Mouse (Mus musculus) neural tube, embryonic 13.5 days (tissue): Measurements from ENCODE around the gene Mocs1. TPM values are rescaled to one million over a fixed set of nuclear protein-coding genes. Genes with fewer than 3 reads are reported as not detected.

ENCODE experiments used
- ATAC-seq: fragments of 200-750 bp; cut with Nextera tagmentation; 2 replicates; pipeline ENCODE4 v1.8.0; 2017; ENCODE audit warnings: low read depth, mild to moderate bottlenecking, moderate TSS enrichment, moderate library complexity
- H3K27ac ChIP-seq: fragments of 300-500 bp; sonication (generic); replicated peaks from 2 replicates; pipeline ENCODE4 v1.5.1; 2015; ENCODE audit warnings: moderate library complexity, mild to moderate bottlenecking, inconsistent platforms
- H3K27me3 ChIP-seq: fragments of 300-500 bp; sonication (generic); 2 replicates; pipeline ENCODE4 v1.6.1; 2015; ENCODE audit warnings: mild to moderate bottlenecking, inconsistent platforms
- H3K36me3 ChIP-seq: fragments of 300-500 bp; sonication (generic); 2 replicates; pipeline ENCODE4 v1.6.1; 2015; ENCODE audit warnings: mild to moderate bottlenecking, inconsistent platforms
- H3K4me1 ChIP-seq: fragments of 300-500 bp; sonication (generic); replicated peaks from 2 replicates; pipeline ENCODE4 v1.6.1; 2015; ENCODE audit warnings: inconsistent platforms
- H3K4me2 ChIP-seq: fragments of 300-500 bp; sonication (generic); 2 replicates; pipeline ENCODE4 v1.6.1; 2015; ENCODE audit warnings: inconsistent platforms, mild to moderate bottlenecking, moderate library complexity
- H3K4me3 ChIP-seq: fragments of 300-500 bp; sonication (generic); 2 replicates; pipeline ENCODE4 v1.5.1; 2015; ENCODE audit warnings: mild to moderate bottlenecking, inconsistent platforms
- H3K9ac ChIP-seq: fragments of 300-500 bp; sonication (generic); 2 replicates; pipeline ENCODE4 v1.6.1; 2015; ENCODE audit warnings: moderate library complexity, mild to moderate bottlenecking, inconsistent platforms
- H3K9me3 ChIP-seq: fragments of 300-500 bp; sonication (generic); 2 replicates; pipeline ENCODE4 v1.6.1; 2016; ENCODE audit warnings: inconsistent platforms
- WGBS: fragments of 180-500 bp; shearing (Covaris S2); methylation state at CpG from one replicate; pipeline ENCODE4 v1.1.7; 2015; 5-methylcytosine and 5-hydroxymethylcytosine counted together
- polyA plus RNA-seq: library from polyadenylated mRNA; unstranded; fragments of >200 nt; fragmentation: Nextera tagmentation; extraction: Ambion mirVana; gene quantifications from 2 replicates; pipeline ENCODE4 v1.2.1, GENCODE M21; 2015

Mocs1 gene
- polyA plus RNA-seq, 1 experiment from 2014 or later = 5.5 TPM

DNA sequence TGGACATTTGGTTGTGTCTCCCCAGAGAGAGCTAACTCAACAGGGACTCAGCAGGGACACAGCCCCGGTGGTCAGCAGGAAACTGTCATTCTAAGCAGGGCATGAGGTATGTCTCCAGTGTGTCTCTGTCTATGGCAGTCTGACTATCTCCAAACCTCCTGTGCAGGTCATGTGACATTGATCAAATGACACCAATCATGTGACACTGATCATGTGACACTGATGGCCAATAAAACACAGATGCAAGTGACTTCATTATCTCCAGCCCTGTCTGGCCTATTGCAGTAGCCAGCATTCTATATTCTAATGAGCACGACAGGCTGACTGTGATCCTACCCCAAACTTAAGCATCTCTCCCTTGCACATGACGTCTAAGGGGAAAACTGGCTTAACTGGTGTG is 11.9 kb upstream of the Mocs1 start:
- no peaks in the 10 kb centered on the region for H3K9me3 ChIP-seq
- no peak overlapping the region for H3K27ac ChIP-seq
- H3K9ac ChIP-seq = no peak overlapping the region
- no peak for ATAC-seq
- 74% methylated on average over 3 of the region's 3 CpGs for WGBS
- H3K4me3 ChIP-seq = no peak overlapping the region
- H3K36me3 ChIP-seq = no peaks in the 10 kb centered on the region
- no peaks in the 10 kb centered on the region for H3K27me3 ChIP-seq
- H3K4me1 ChIP-seq = no peaks in the 10 kb centered on the region
- H3K4me2 ChIP-seq = no peak overlapping the region

DNA sequence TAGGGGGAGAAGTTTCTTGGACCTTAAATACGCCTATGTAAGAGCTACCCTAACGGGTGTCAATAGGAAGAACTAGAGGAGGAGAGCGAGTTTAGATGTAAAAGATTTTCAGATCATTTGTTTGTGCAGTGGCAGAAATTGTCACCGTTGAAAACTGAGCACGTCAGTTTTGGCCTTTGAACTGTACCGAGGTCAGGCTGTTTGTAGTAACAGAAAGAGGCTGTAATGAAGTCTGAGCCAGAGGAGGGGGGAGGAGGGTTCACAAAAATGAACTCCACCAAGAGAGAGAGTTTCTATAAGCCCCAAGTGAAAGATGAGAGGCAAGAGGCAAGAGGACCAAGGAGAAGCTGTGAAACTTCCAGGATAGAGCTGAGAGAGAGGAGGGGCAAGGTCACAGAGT is 8.3 kb upstream of the Mocs1 start:
- no peak overlapping the region for H3K9ac ChIP-seq
- no peak overlapping the region for H3K4me3 ChIP-seq
- no peak overlapping the region for H3K27ac ChIP-seq
- 71% methylated on average over 6 of the region's 6 CpGs for WGBS
- ATAC-seq = no peak
- H3K9me3 ChIP-seq = no peaks in the 10 kb centered on the region
- H3K36me3 ChIP-seq = no peaks in the 10 kb centered on the region
- no peaks in the 10 kb centered on the region for H3K4me1 ChIP-seq
- H3K4me2 ChIP-seq = no peak overlapping the region
- H3K27me3 ChIP-seq = no peaks in the 10 kb centered on the region

DNA sequence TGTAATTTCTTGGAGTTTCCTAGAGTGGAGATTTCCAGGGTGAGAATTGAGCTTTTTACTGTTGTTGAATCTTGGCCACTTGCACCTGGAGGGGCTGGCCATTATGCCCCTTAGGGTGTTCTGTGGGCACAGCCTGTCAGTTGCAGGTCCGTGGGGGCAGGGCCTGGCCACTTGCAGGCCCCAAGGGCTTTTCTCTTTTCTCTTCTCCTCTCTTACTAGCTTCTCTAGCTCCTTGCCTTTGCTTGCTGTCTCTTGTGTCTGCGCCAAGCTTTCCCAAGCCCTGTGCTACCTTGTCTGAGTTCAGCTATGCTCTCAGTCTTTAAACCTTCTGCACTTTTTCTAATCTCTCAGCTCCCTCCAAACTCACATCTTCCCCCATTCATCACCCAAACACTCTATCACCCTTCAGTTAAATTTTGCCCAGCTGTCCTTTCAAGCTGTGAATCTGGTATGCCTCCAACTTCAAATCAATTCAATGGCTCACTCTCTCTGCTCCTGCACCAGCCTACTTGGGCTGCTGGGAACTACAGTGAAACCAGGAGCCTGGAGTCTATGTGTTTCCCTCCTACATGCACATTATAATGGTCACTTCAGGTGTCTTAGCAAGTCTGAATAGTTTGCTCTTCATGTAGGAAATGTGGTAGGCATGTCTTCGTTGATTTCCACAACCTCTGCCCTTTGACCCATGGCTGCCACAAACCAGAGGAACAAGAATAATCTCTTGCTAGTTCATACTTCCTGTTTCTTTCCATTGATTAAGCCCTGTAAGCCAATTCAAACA is 5.7 kb upstream of the Mocs1 start:
- Histone ChIP-seq H3K9ac (no peak overlapping the region), H3K4me3 (no peak overlapping the region), H3K4me2 (no peak overlapping the region), H3K27ac (no peak overlapping the region), H3K27me3 (no peaks in the 10 kb centered on the region), H3K4me1 (no peaks in the 10 kb centered on the region), H3K9me3 (no peaks in the 10 kb centered on the region), H3K36me3 (no peaks in the 10 kb centered on the region)
- WGBS = 76% methylated on average over 3 of the region's 3 CpGs
- no peak for ATAC-seq

DNA sequence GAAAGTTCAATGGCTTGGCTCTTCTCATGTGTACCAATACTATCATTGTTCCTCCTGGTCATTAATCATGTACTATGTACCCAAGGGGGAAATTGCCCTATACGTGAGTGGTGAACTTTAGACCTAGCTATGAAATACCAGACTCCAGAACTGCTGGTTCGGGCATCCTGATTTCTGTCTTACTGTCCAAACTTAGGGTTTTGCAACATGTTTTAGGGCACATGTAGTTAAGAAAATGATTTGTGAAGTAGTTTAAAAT is 5.2 kb upstream of the Mocs1 start:
- no peaks in the 10 kb centered on the region for H3K27me3 ChIP-seq
- H3K4me3 ChIP-seq = no peak overlapping the region
- H3K9me3 ChIP-seq = no peaks in the 10 kb centered on the region
- H3K36me3 ChIP-seq = no peaks in the 10 kb centered on the region
- no peaks in the 10 kb centered on the region for H3K4me1 ChIP-seq
- no peak overlapping the region for H3K9ac ChIP-seq
- 65% methylated on average over 2 of the region's 2 CpGs for WGBS
- ATAC-seq = no peak
- H3K4me2 ChIP-seq = no peak overlapping the region
- no peak overlapping the region for H3K27ac ChIP-seq

DNA sequence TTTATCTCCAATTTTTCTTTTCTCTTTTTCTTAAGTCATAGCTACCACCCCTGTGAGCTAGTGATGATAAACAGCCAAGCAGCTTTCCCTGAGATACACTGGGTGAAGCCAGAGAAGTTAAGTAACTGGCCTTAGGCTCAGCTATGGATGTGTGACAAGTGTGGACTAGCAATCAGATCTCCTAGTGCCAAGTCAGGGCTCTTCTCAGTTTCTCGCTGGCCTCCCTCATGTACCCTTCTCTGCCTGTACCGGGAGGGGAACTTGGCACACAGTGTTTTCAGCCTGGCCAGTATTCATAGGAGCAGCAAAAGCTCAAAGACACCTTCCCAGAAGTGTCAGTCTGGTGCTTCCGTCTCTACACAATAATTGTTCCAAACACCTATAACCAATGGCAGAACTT is 4.3 kb upstream of the Mocs1 start:
- no peaks in the 10 kb centered on the region for H3K27me3 ChIP-seq
- no peaks in the 10 kb centered on the region for H3K36me3 ChIP-seq
- no peak overlapping the region for H3K4me3 ChIP-seq
- WGBS = 91% methylated on average over 3 of the region's 3 CpGs
- no peak for ATAC-seq
- no peak overlapping the region for H3K27ac ChIP-seq
- peaks cover 5% of the 10 kb centered on the region for H3K4me1 ChIP-seq
- H3K9ac ChIP-seq = no peak overlapping the region
- no peak overlapping the region for H3K4me2 ChIP-seq
- H3K9me3 ChIP-seq = no peaks in the 10 kb centered on the region

DNA sequence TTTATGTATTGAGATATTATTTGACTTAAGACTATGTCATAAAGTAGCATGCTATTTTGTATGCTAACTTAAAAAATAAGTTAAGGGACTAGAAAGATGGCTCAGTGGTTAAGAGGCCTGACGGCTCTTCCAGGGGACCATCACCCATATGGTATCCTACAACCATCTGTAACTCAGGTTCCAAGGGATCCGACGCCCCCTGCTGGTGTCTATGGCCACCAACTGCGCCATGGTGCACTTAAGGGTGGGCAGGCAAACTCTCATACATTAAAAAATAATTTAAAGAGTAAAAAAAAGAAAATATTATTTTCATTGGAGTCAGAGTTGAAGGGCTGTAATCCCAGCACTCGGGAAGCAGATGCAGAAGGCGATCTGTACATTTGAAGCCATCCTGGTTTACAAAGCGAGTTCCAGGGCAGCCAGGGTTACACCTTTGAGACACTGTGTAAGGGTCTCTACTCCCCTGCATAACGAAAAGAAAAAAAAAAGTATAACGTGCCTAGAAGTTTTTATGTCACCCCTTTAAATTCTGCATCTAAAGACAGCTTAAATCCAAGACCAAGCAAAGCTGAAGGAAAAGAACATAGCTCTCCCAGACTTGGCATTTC is 427 bp upstream of the Mocs1 start:
- WGBS = 18% methylated on average over 9 of the region's 9 CpGs
- Histone ChIP-seq H3K36me3 (no peaks in the 10 kb centered on the region), H3K4me1 (peaks cover 31% of the 10 kb centered on the region), H3K27ac (no peak overlapping the region), H3K4me3 (peak overlapping the region; percentile 75), H3K9ac (no peak overlapping the region), H3K27me3 (no peaks in the 10 kb centered on the region), H3K9me3 (no peaks in the 10 kb centered on the region), H3K4me2 (peak overlapping the region; percentile 79)
- ATAC-seq = peak; percentile 66

DNA sequence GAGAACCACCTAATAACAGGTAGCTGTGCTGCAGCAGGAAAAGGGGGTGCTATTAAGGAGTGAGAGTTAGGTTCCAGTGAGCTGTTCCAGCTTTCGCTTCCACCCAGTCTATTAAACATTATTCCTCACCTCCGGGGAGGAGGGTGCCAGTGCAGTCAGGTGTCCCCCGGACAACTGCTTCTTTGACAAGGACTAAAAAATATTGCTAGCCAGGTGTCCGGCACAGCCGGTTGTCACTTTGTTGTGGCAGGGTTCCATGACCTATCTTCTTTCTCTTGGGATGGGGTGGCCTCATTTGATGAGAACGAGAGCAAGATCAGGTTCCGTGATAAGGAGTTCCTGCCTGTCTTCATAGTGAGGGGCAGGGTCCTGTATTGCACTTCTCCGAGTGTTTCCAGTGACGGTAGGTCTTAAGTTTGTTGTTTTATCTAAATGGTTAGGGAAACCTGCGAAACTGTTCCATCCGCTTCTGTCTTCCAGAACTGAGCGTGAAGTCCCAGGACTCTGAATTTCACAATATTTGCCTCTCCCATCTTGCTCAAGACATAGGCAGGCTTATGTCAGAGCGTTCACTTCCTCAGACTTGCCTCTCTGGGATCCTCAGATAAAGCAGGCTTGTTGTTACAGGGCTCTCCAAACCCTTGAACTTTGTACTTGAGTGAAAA is 721 bp downstream of the Mocs1 start:
- no peaks in the 10 kb centered on the region for H3K27me3 ChIP-seq

DNA sequence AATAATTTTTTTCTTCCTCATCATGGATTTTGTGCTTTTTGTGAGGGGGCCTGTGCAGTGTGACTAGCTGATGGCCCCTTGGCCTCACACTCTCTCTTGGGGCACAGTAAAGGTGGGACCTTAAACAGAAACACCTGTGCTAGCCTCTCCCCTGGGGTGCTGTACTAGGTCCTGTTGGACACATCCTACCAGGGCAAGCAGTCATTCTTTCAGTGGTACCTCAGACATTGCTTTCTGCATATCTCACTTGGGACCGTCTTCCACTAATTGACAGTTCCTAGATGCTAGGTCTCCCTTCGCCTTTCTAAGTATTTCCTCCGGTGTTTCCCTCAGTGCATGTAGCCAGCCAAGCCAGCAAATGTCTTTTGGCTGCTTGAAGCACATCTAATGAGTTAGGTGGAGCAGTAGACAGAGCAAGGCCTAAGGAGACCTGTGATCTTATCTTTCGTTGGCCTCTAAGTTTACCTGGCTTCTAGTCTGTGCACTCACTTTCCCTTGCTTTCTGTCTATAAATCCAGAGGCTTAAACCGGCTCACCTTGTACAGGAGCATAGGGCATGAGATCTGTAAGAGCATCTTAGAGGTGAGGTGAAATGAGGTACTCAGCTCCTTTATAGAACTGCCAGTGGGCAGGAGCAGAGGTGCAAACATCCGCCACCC is 1.4 kb downstream of the Mocs1 start:
- Histone ChIP-seq H3K4me2 (peak overlapping the region; percentile 79), H3K9ac (peak overlapping the region; percentile 88; the same call in 1 of the 2 replicates), H3K4me1 (peaks cover 34% of the 10 kb centered on the region), H3K27me3 (no peaks in the 10 kb centered on the region), H3K27ac (0 out of 2 replicates have a peak overlapping the region, but pooled peaks have one; percentile 1), H3K9me3 (no peaks in the 10 kb centered on the region), H3K4me3 (peak overlapping the region; percentile 75; the same call in 1 of the 2 replicates), H3K36me3 (peaks cover 12% of the 10 kb centered on the region; the same call in 1 of the 2 replicates)
- 95% methylated on average over 6 of the region's 6 CpGs for WGBS
- no peak for ATAC-seq

More for the DNA sequence above, 721 bp downstream of the Mocs1 start:
- ATAC-seq = no peak
- Histone ChIP-seq H3K27ac (0 out of 2 replicates have a peak overlapping the region, but pooled peaks have one; percentile 6), H3K4me2 (peak overlapping the region; percentile 79), H3K9me3 (no peaks in the 10 kb centered on the region), H3K9ac (peak overlapping the region; percentile 88), H3K4me3 (peak overlapping the region; percentile 75), H3K4me1 (peaks cover 34% of the 10 kb centered on the region), H3K36me3 (peaks cover 4% of the 10 kb centered on the region; the same call in 1 of the 2 replicates)
- 61% methylated on average over 13 of the region's 13 CpGs for WGBS

DNA sequence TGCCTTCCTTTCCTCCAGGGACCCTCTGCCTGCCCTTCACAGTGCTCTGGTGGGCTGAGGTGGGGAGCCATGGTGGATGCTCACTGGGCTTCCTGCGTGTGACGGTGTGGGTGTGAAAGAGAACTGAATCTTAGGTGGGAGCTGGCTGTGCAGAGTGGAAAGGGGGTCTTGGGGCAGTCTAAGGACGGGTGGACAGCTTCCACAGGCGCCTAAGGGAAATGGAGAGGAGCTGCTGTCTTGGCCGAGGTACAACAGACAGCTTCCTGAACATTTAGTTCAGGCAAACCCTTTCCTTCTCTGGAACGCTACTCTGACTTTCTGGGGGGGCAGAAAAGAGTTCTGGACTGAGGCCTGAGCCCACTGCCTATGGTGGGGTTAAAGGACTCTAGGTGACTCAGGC is 2.0 kb downstream of the Mocs1 start:
- Histone ChIP-seq H3K4me1 (peaks cover 34% of the 10 kb centered on the region), H3K27ac (no peak overlapping the region), H3K9ac (no peak overlapping the region), H3K4me2 (no peak overlapping the region), H3K9me3 (no peaks in the 10 kb centered on the region), H3K27me3 (no peaks in the 10 kb centered on the region), H3K4me3 (no peak overlapping the region), H3K36me3 (peaks cover 17% of the 10 kb centered on the region)
- 81% methylated on average over 6 of the region's 6 CpGs for WGBS
- ATAC-seq = no peak

DNA sequence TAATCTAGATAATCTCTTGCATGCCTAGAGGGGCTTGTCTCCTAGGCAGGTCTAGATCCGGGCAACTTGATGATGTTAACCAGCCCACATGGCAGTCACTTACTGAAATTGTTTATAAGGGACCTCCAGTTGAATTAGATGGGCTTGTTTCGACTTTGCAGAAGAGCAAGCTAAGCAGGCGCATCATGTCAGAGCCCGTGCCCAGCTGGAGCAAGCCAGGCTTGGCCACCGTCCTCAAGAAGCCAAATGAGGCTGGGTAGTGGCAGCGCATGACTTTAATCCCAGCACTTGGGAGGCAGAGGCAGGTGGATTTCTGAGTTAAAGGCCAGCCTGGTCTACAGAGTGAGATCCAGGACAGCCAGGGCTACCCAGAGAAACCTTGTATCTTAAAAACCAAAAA is 3.0 kb downstream of the Mocs1 start:
- H3K27me3 ChIP-seq = no peaks in the 10 kb centered on the region
- H3K4me2 ChIP-seq = no peak overlapping the region
- no peak overlapping the region for H3K27ac ChIP-seq
- no peak for ATAC-seq
- H3K9me3 ChIP-seq = no peaks in the 10 kb centered on the region
- H3K4me3 ChIP-seq = no peak overlapping the region
- H3K4me1 ChIP-seq = peaks cover 34% of the 10 kb centered on the region
- 93% methylated on average over 6 of the region's 6 CpGs for WGBS
- H3K36me3 ChIP-seq = peaks cover 27% of the 10 kb centered on the region
- H3K9ac ChIP-seq = no peak overlapping the region

DNA sequence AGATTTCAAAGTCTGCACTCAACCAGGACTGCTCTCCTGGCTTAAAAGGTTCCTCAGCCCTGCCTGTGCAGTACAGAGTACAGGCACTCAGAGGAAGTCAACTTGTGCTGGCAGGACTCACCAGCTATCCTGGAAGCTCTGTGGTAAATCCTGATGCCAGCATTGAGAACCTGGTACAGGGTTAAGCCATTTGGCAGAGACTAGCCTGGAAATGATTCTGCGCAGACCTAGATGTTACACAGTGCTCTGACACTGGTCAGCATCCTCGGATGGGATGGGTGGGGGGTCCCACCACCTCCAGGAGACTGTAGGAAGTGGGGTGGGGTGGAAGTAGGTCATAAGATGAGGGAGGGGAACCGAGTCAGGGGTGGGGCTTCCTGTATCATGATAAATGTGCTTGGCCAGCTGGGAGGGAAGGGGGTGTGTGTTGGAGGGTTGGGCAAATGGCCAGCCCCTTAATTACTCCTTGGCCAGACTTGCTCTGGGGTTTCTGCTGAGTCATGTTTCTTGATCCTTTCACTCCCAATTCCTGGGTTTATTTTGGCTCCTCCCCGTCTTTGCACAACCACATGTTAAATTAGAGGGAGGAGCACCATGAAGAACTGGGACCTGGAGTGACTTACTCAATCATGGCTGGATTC is 4.0 kb downstream of the Mocs1 start:
- H3K9ac ChIP-seq = no peak overlapping the region
- no peak overlapping the region for H3K4me2 ChIP-seq
- H3K9me3 ChIP-seq = no peaks in the 10 kb centered on the region
- no peak for ATAC-seq
- no peak overlapping the region for H3K4me3 ChIP-seq
- H3K27me3 ChIP-seq = no peaks in the 10 kb centered on the region
- H3K4me1 ChIP-seq = peaks cover 34% of the 10 kb centered on the region
- no peak overlapping the region for H3K27ac ChIP-seq
- H3K36me3 ChIP-seq = peaks cover 27% of the 10 kb centered on the region
- 55% methylated on average over 4 of the region's 4 CpGs for WGBS

DNA sequence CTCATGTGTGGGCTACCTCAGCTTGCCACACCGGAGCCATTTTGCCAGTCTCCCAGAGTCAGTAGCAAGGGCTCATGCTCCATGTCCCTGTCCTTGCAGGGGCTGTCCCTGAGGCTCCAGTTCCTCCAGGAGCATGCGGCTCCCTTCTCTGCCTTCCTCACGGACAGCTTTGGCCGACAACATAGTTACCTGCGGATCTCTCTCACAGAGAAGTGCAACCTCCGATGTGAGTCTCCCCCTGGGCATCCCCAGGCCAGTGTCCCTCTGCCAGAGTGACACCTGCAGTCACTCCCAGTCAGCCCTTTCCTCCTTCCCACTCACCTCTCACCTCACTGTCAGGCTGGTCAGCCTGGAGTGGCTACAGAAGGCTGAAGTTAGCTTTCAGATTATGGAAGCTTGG is 4.9 kb downstream of the Mocs1 start:
- no peak overlapping the region for H3K4me3 ChIP-seq
- H3K4me1 ChIP-seq = peaks cover 34% of the 10 kb centered on the region
- 92% methylated on average over 6 of the region's 6 CpGs for whole genome bisulfite sequencing
- no peaks in the 10 kb centered on the region for H3K27me3 ChIP-seq
- H3K4me2 ChIP-seq = no peak overlapping the region
- peaks cover 28% of the 10 kb centered on the region for H3K36me3 ChIP-seq
- no peak for ATAC-seq
- no peak overlapping the region for H3K27ac ChIP-seq
- H3K9ac ChIP-seq = no peak overlapping the region
- H3K9me3 ChIP-seq = no peaks in the 10 kb centered on the region
